Mouse (Mus musculus) small intestine, adult 2 months (tissue): Measurements from ENCODE around the gene Max. TPM values are rescaled to one million over a fixed set of nuclear protein-coding genes. Genes with fewer than 3 reads are reported as not detected.
A peak's percentile ranks its signal among the peaks of the same experiment; 100 is the strongest.

Experiments
- H3K27ac ChIP-seq: fragments of 200-500 bp; 2 replicates; pipeline ENCODE4 v1.5.1; 2012; ENCODE audit warnings: low read depth, low read length, control low read depth, inconsistent platforms; ENCODE audit not compliant: insufficient read depth
- H3K27me3 ChIP-seq: fragments of 200-500 bp; 2 replicates; pipeline ENCODE4 v1.6.1; 2012; ENCODE audit warnings: mild to moderate bottlenecking, moderate library complexity, low read length, inconsistent platforms; ENCODE audit not compliant: control insufficient read depth, insufficient read depth
- H3K36me3 ChIP-seq: fragments of 200-500 bp; 2 replicates; pipeline ENCODE4 v1.6.1; 2012; ENCODE audit warnings: mild to moderate bottlenecking, low read length, control low read depth, inconsistent platforms; ENCODE audit not compliant: control insufficient read depth, insufficient read depth
- H3K4me1 ChIP-seq: fragments of 200-500 bp; 2 replicates; pipeline ENCODE4 v1.6.1; 2012; ENCODE audit warnings: low read length, inconsistent platforms, mixed read lengths; ENCODE audit not compliant: control insufficient read depth, insufficient read depth, insufficient read length
- H3K4me3 ChIP-seq: fragments of 200-500 bp; 2 replicates; pipeline ENCODE4 v1.5.1; 2012; ENCODE audit warnings: low read depth, mild to moderate bottlenecking, control low read depth, inconsistent platforms, low read length, moderate library complexity
- CTCF ChIP-seq: fragments of 200-500 bp; IDR thresholded peaks from 2 replicates; pipeline ENCODE4 v1.5.1; 2012; ENCODE audit warnings: low read depth, mild to moderate bottlenecking, control low read depth, inconsistent platforms, low read length, moderate library complexity, mixed read lengths; ENCODE audit not compliant: insufficient replicate concordance, insufficient read length; ENCODE audit errors: extremely low read depth
- POLR2A ChIP-seq: fragments of 200-500 bp; IDR thresholded peaks from 2 replicates; pipeline ENCODE4 v1.6.1; 2012; ENCODE audit warnings: low read depth, mild to moderate bottlenecking, control low read depth, inconsistent platforms, low read length, moderate library complexity
- WGBS: fragments of 180-500 bp; shearing (Covaris S2); methylation state at CpG from one replicate; pipeline ENCODE4 v1.1.7; 2018; 5-methylcytosine and 5-hydroxymethylcytosine counted together
- polyA plus RNA-seq: library from polyadenylated mRNA; depleted of rRNA; stranded (reverse); fragments of >200 nt; gene quantifications from 2 replicates; pipeline ENCODE4 v1.2.3, GENCODE M21; 2012; rRNA removed

Max gene
- polyA plus RNA-seq, 1 experiment = 99.1 TPM

GRCm38 (mm10) chr12:76894792-76895559 is 67.0 kb downstream of the Max start:
- TF ChIP-seq POLR2A (no peak), CTCF (no peak)
- Histone ChIP-seq H3K4me3 (no peak overlapping the region), H3K27ac (no peak overlapping the region), H3K4me1 (peaks cover 9% of the 10 kb centered on the region), H3K36me3 (peaks cover 7% of the 10 kb centered on the region; the same call in 1 of the 2 replicates), H3K27me3 (no peaks in the 10 kb centered on the region)
- 86% methylated on average over 10 of the region's 10 CpGs for WGBS

GRCm38 (mm10) chr12:76892910-76893695 is 68.9 kb downstream of the Max start:
- Histone ChIP-seq H3K27ac (peak overlapping the region; percentile 30), H3K27me3 (no peaks in the 10 kb centered on the region), H3K36me3 (peaks cover 2% of the 10 kb centered on the region; the same call in 1 of the 2 replicates), H3K4me1 (peaks cover 10% of the 10 kb centered on the region), H3K4me3 (no peak overlapping the region)
- no peak for TF ChIP-seq CTCF
- 54% methylated on average over 16 of the region's 16 CpGs for WGBS

- Histone ChIP-seq H3K4me1 (peaks cover 13% of the 10 kb centered on the region), H3K27ac (no peak overlapping the region), H3K27me3 (no peaks in the 10 kb centered on the region), H3K4me3 (no peak overlapping the region), H3K36me3 (0 out of 2 replicates have a peak, but pooled peaks cover 2% of the 10 kb centered on the region)
- TF ChIP-seq POLR2A = no peak
- TF ChIP-seq CTCF = no peak
- WGBS = 89% methylated on average over 3 of the region's 3 CpGs
These were observed 70.8 kb downstream of the Max start for GRCm38 (mm10) chr12:76891160-76891559.

GRCm38 (mm10) chr12:76889404-76890184 is 72.4 kb downstream of the Max start:
- peaks cover 18% of the 10 kb centered on the region for H3K4me1 ChIP-seq
- no peak overlapping the region for H3K4me3 ChIP-seq
- peak; percentile 42; the same call in 1 of the 2 replicates for TF ChIP-seq CTCF
- TF ChIP-seq POLR2A = no peak
- 75% methylated on average over 11 of the region's 11 CpGs for WGBS
- H3K36me3 ChIP-seq = 0 out of 2 replicates have a peak, but pooled peaks cover 2% of the 10 kb centered on the region
- no peaks in the 10 kb centered on the region for H3K27me3 ChIP-seq
- peak overlapping the region; percentile 17; the same call in 1 of the 2 replicates for H3K27ac ChIP-seq

- peaks cover 20% of the 10 kb centered on the region for H3K4me1 ChIP-seq
- WGBS = 96% methylated on average over 12 of the region's 12 CpGs
- no peak overlapping the region for H3K4me3 ChIP-seq
- no peak for TF ChIP-seq CTCF
- no peaks in the 10 kb centered on the region for H3K27me3 ChIP-seq
- no peak overlapping the region for H3K27ac ChIP-seq
- 0 out of 2 replicates have a peak, but pooled peaks cover 2% of the 10 kb centered on the region for H3K36me3 ChIP-seq
These were observed 74.1 kb downstream of the Max start for GRCm38 (mm10) chr12:76887941-76888340.

Other genes starting within 250 kb of the Max start
- gene Churc1, start 196.7 kb downstream of the Max start, polyA plus RNA-seq = 20.3 and 20.9 TPM in 2 replicates
- 9.1 and 27.1 TPM in 2 replicates for gene Fntb, start 196.6 kb downstream of the Max start, polyA plus RNA-seq
- gene Gpx2, start 166.6 kb downstream of the Max start, polyA plus RNA-seq = 514 and 943 TPM in 2 replicates
- 5.7 and 16.4 TPM in 2 replicates for gene Rab15, start 139.3 kb downstream of the Max start, polyA plus RNA-seq